In the genomic region with DNA sequence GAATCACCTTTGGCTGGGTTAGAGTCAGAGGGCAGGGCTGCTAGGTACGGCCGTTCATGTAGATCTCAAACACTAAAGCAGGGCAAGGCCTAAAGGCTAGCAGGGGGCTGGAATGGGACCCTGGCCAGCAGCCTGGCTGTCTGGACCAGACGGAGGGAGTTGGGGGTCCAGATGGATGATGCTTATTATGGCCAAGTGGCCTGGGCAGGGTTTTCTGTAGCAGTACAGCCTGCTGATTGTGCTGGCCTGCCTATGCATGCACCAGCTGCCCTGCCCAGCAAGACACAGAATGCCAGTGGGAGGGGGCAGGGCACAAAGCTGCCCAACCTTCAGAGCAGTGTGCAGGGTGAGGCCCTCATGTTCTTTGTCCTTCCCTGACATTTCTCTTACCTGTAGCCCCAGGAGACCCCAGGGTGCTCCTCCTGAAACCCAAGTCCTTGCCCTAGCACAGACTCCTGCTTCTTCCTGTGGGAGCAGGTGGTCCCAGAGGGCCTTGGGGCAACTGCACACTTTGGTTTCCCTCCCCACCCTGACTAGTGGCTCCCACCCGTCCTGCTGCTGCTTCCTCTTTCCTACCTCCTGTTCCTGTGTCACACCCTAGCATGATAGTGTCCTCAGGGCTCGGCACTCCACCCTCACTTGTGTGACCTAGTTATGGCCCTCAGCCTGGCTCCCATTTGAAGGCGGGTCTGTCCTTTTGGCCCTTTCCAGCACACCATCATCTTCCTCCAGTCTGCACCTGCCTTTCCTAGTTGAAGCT, we compare ENCODE assay signal across 8 mouse cellular contexts. TPM values are rescaled to one million over a fixed set of nuclear protein-coding genes. Genes with fewer than 3 reads are reported as not detected.
DNase-seq lines count a peak whose midpoint lies in the region; ATAC-seq lines count a peak whose summit lies in the region.

No protein-coding gene starts in this region.

- peak overlapping the region; percentile 31 for H3K27ac ChIP-seq in heart, embryonic 10.5 days

- peaks cover 42% of the 10 kb centered on the region for H3K4me1 ChIP-seq in heart, embryonic 10.5 days

- DNase-seq in kidney, adult 18-20 months: peak; percentile 64
- DNase-seq in kidney, adult 11 months: no peak
- DNase-seq in heart, embryonic 10.5 days (ENCODE audit: low spot score): no peak
- peak; percentile 49 for DNase-seq in kidney, postnatal 10 days
- no peak for DNase-seq in thymus, postnatal 14 days
- no peak for DNase-seq in thymus, postnatal 36 days

- H3K4me3 ChIP-seq in heart, embryonic 10.5 days: peak overlapping the region; percentile 25; the same call in 1 of the 2 replicates

- peaks cover 33% of the 10 kb centered on the region for H3K36me3 ChIP-seq in heart, embryonic 10.5 days

- 58% methylated on average over 6 of the region's 6 CpGs for WGBS in heart, embryonic 10.5 days

- H3K9me3 ChIP-seq in heart, embryonic 10.5 days: no peaks in the 10 kb centered on the region

- H3K27me3 ChIP-seq in heart, embryonic 10.5 days (ENCODE audit: insufficient read depth, poor library complexity, severe bottlenecking): peaks cover 25% of the 10 kb centered on the region

- peak; percentile 65 for ATAC-seq in cerebellum, adult (ENCODE audit: insufficient number of reproducible peaks, low FRiP score, low TSS enrichment)
- peak; percentile 47 for ATAC-seq in monocyte, adult 5-6 weeks (replicated peaks; ENCODE audit: insufficient number of reproducible peaks, low FRiP score, low TSS enrichment, poor library complexity, severe bottlenecking)

RNA-seq across cellular contexts. Expression of gene Tprn, which starts 3.7 kb away (rescaled TPM):
- polyA plus RNA-seq in heart, embryonic 10.5 days (2016; fragmentation: Nextera tagmentation; extraction: Ambion mirVana): 5.1 and 6.4 TPM in 2 replicates
- total RNA-seq in monocyte, adult 5-6 weeks (2017): 7.1 to 9.2 TPM (median 8.4 TPM) in 3 replicates

RNA-seq across cellular contexts. Expression of gene Ssna1, which starts 6.2 kb away (rescaled TPM):
- polyA plus RNA-seq in heart, embryonic 10.5 days (2016; fragmentation: Nextera tagmentation; extraction: Ambion mirVana): 164 and 199 TPM in 2 replicates
- 31.8 to 50.4 TPM (median 32.4 TPM) in 3 replicates for total RNA-seq in monocyte, adult 5-6 weeks (2017)

RNA-seq across cellular contexts. Expression of gene Anapc2, which starts 6.2 kb away (rescaled TPM):
- 101 and 113 TPM in 2 replicates for polyA plus RNA-seq in heart, embryonic 10.5 days (2016; fragmentation: Nextera tagmentation; extraction: Ambion mirVana)
- 42.6 to 64.9 TPM (median 43.8 TPM) in 3 replicates for total RNA-seq in monocyte, adult 5-6 weeks (2017)

RNA-seq across cellular contexts. Expression of gene Tmem203, which starts 10.8 kb away (rescaled TPM):
- polyA plus RNA-seq in heart, embryonic 10.5 days (2016; fragmentation: Nextera tagmentation; extraction: Ambion mirVana): 17.1 and 19.0 TPM in 2 replicates
- 12.2 to 16.8 TPM (median 15.6 TPM) in 3 replicates for total RNA-seq in monocyte, adult 5-6 weeks (2017)

RNA-seq across cellular contexts. Expression of gene AL732309.1, which starts 19.4 kb away (rescaled TPM):
- polyA plus RNA-seq in heart, embryonic 10.5 days (2016; fragmentation: Nextera tagmentation; extraction: Ambion mirVana): 4.0 and 6.0 TPM in 2 replicates
- 4.5 to 4.9 TPM in 2 of 3 replicates, not detected in the other for total RNA-seq in monocyte, adult 5-6 weeks (2017)

Comparison
In these comparisons a context has a peak if more than half of its experiments do, and no peak if none do; other contexts are left out.
1. DNase-seq: peak in kidney, adult 18-20 months (single experiment) and kidney, postnatal 10 days (single experiment); none in kidney, adult 11 months (single experiment), heart, embryonic 10.5 days (single experiment), thymus, postnatal 14 days (single experiment) and thymus, postnatal 36 days (0 of 2).